Comparison of ENCODE assay signal across 15 mouse cellular contexts in the genomic region with DNA sequence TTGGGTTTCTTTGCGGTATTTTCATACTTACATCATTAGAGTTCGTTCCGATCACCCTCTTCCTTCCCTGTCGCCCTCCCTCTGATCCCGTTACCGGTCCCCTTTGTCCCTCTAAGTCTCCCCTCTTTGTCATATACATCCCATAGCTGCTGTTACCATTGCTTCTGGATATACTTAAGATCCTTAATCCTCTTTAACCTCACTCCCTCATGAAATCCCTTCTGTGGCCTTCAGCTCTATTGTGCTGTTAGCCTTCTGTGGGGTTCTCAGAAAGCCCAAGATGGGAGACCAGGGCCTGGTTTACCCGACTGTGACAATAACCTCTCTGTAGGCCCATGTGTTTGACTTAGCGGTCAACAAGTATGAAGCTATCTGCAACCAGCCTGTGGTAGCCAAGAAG.
"Had no signal": no experiment of that assay in that cellular context is flagged by ENCODE, and none has a peak within 500 bp of the region (broad histone marks: within the 10 kb centered on the region; RNA-seq: fewer than 3 reads in every experiment).

No protein-coding gene starts in this region.

- H3K9ac ChIP-seq: liver, embryonic 14.5 days; lung, embryonic 14.5 days; midbrain, embryonic 13.5 days; neural tube, embryonic 13.5 days; stomach, embryonic 15.5 days had no signal

- DNase-seq: lung, adult 18-20 months; lung, embryonic 14.5 days; lung, postnatal 10 days; right cerebral cortex, postnatal 14 days; thymus, adult 2 months; thymus, postnatal 25 days; thymus, postnatal 4 days had no signal

- ATAC-seq: midbrain, embryonic 13.5 days; midbrain, embryonic 16.5 days had no signal

- H3K27me3 ChIP-seq: neural tube, embryonic 13.5 days had no signal

- H3K36me3 ChIP-seq: stomach, embryonic 15.5 days had no signal

- H3K4me2 ChIP-seq: lung, embryonic 14.5 days; midbrain, embryonic 13.5 days; neural tube, embryonic 13.5 days; stomach, embryonic 15.5 days had no signal

- H3K4me3 ChIP-seq: midbrain, embryonic 10.5 days; midbrain, embryonic 13.5 days; myocyte; neural tube, embryonic 13.5 days; stomach, embryonic 15.5 days had no signal

- H3K27ac ChIP-seq: liver, embryonic 14.5 days; midbrain, embryonic 13.5 days; neural tube, embryonic 13.5 days; stomach, embryonic 15.5 days; stomach, postnatal 0 days had no signal

- H3K9me3 ChIP-seq: midbrain, embryonic 10.5 days; midbrain, embryonic 13.5 days; neural tube, embryonic 13.5 days; stomach, embryonic 15.5 days had no signal
